Mouse (Mus musculus): Measurements from ENCODE around the gene Atrnl1. TPM values are rescaled to one million over a fixed set of nuclear protein-coding genes. Genes with fewer than 3 reads are reported as not detected.
"Not testable (repeated sequence)": the region's sequence is repeated elsewhere in the genome, so short reads cannot be mapped to it uniquely, and the experiment has no call there.

The Atrnl1 gene
- total RNA-seq, 2 experiments from 2014 or later, result 38.3 to 44.4 TPM

DNA sequence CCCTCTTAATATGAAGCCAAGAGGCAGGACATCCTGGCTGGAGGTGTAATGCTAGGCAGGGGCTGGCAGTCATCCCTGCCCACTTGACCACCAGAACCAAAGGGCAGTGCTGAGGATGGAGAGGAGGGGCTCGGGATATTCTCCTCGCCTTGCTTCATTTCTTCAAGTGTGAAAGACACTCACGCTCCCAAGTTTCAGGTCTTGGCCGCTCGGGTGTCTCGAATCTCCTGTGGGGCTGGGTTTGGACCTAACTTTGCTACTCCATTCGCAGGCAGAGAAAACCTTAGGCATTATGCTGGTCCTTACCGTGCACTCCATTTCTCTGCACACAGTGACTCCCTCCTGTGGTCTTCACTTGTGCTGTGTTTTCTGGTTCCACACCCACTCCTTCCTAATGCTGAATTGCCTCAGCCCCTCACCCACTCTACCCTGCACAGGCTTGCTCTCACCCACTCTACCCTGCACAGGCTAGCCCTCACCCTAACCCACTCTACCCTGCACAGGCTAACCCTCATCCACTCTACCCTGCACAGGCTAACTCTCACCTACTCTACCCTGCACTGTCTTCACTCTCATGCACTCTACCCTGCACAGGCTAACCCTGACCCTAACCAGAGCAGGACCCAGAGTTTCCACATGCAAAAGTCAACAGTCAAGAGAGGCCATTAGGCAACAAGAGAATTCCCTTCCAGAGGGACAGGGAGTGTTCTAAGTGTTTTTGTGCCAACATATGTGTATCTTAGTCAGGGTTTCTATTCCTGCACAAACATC lies 410.9 kb downstream of the Atrnl1 start:
- no peak for DNase-seq (ENCODE audit: low spot score in 2 of 2)

DNA sequence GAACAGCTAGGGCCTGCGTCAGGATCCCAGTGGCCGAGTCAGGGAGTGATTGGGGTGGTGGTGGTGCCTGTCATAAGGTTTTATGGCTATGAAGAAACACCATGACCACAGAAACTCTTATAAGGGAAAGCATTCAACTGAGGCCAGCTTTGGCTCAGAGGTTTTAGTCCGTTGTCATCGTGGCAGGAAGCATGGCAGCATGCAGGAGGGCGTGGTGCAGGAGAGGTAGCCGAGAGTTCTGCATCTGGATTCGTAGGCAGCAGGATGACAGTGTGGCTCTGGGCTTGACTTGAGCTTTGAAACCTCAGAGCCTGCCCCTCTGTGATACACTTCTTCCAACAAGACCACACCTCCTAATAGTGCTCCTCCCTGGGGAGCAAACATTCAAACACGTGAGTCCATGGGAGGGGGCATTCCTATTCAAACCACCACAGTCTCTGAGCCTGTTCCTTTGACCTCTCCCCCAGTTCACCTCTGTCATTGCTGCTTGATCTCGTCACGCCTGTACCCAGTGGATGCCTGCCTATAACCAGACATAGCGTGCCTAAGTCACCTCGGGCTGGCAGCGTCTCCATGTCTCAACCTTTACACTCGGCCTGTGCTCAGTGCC lies 412.5 kb downstream of the Atrnl1 start:
- no peak for DNase-seq (ENCODE audit: low spot score in 2 of 2)

DNA sequence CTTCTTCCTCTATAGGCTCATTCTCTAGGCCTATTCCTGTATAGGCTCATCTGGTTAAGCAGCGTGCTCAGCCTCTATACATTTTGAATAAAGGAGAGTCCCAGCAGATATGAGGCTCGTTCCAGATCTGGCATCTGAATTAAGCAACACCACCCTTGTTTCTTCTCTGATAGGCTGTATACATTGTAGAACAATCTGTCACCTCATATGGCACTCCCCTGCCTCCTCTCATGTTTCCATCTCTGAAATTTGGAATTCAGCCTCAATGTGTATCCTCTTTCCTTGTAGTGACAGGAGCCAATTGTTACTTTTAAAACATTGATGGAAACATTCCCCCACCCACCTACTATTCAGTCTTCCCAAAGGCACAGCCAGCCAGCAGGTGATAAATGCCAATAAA lies 414.2 kb downstream of the Atrnl1 start:
- no peak for DNase-seq (ENCODE audit: low spot score in 2 of 2)

DNA sequence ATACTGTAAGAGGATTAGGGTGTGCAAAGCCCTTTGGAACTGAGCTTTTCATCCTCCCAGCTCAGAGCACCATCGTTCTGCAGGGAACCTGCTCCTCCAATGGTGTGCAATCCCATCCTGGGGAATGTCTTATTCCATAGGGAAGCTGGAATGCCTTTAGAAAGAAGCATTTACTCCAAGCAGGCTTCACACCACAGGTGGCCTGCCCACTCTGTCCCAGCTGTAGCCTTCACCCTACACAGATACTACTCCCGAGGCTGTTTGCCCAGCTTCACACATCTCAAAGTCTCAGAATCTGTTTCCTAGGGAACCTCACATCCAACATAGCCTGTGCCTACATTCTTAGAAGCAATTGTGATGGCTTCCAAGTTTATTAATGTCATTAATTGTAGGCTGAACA lies 418.8 kb downstream of the Atrnl1 start:
- DNase-seq (ENCODE audit: low spot score in 2 of 2), result no peak

DNA sequence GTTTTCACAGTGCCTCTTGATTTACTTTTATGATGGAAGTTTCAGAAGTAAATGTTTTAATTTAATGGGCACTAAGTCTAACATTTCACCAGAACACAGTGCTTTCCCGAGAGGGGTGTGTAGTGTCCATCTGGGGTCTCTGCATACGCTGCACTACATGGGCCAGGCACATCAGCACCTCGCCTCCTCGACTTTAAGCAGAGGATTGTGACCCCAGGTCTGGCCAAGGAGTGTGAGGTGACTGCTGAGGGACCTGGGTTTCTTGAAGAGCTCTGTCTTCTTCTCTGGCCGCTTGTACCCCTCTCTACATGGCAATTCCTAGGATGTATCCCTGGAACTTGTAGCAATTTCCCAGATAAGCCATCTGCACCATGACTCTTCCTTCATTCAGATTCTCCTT lies 422.4 kb downstream of the Atrnl1 start:
- no peak for DNase-seq (ENCODE audit: low spot score in 2 of 2)

DNA sequence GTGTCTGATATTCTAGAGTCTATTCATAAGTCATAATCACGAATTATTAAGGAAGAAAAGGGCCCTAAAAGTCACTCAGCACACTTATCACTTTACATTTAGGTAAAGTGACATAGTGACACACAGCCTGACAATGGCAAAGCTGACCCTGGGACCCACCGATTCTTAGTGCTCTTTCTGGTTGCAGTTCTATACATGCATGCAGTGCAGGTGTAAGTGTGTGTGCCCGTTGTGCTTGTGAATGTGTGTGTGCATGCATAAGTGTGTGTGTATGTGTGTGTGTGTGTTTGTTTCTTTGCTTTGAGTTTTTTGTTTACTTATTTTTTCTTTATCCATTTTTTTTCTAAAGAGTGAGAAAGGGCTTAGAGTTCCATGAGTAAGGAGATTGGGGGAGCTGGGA lies 425.3 kb downstream of the Atrnl1 start:
- DNase-seq (ENCODE audit: low spot score in 2 of 2), result no peak

DNA sequence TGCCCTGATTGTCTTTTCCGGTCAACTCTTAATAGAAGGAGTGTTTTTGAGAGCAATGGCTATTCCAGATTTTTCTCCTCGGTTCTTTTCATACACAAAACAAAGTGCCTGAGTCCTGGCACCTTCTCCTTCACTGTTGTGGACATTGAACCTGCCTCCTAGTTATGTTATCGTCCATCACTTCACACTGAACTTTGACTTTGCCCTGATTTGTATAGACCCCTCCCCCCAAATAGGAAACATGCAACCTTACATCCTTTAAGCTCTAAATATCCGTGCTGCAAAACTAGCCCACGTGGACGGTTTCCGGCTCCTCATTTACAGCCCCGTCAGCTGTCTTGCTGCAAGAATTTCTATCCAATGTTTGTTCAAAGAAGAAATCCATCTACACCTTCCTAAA lies 432.3 kb downstream of the Atrnl1 start:
- DNase-seq (ENCODE audit: low spot score in 2 of 2), result no peak

DNA sequence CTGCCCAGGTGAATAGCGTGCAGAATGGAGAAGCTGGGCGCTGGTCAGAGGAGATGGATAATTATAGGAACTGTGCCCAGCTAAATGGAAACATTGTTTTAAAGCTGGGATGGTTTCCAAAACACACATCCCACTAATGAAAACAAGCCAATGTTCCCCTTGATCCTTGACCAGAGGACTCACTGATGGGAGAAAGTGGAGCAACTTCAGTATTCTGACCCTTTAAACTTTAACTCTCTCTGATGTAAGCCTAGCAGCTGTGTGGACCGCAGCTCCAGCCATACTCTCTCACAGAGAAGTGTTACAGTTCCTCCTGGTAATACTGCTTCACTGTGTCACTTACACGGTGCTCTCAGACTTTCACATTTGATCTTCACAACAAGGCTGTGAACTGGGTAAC lies 432.7 kb downstream of the Atrnl1 start:
- DNase-seq (ENCODE audit: low spot score in 2 of 2), result no peak

DNA sequence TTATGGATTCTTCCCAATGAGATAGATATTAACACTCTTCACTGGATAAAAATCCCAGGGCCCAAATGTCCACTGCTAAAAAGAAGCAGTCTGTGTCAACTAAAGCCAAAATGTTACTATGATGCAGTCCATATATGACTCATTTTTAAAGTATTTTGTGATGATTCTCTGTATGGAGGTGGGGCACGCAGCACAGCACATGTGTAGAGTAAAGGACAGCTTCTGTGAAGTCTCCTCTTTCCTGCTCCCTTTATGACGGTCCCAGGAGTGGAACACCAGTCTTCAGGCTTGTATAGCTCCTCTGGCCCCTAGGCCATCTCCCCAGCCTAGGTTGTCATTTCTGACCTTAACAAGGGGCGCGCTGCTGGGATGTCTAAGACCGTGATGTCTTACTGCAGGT lies 434.0 kb downstream of the Atrnl1 start:
- no peak for DNase-seq (ENCODE audit: low spot score in 2 of 2)

DNA sequence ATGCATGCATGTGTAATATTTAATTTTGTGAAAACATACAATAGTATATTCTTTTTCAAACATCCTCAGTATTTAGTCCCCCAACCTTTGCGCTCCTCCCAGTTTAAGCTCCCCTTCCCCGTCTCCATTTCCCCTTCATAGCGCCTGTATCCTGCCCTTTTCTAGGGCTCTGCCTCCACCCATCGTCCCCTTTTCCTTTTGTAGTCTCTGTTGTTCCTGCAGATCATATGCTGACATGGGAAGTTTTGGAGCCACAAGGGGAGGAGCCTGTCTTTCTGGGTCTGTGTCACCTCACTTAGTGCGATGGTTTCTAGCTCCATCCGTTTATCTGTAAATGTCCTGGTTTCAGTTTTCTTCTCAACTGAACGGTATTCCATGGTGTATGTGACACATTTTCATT lies 435.8 kb downstream of the Atrnl1 start:
- DNase-seq (ENCODE audit: low spot score in 2 of 2), result no peak

DNA sequence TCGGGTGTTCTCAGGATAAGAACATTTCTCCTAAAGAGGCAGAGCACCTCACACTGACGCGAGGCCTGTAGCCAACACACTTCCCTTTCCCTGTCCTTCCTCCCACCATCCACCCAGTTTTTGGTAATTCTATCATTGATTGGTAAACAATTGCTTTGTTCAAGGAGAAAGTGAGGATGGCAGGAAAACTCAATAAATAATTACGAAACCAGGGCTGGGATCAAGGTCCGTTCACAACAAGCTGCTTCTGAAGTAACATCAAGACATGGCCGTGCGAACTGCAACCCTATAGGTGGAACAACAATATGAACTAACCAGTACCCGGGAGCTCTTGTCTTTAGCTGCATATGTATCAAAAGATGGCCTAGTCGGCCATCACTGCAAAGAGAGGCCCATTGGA lies 439.6 kb downstream of the Atrnl1 start:
- not testable (repeated sequence) for DNase-seq (ENCODE audit: low spot score in 2 of 2)

DNA sequence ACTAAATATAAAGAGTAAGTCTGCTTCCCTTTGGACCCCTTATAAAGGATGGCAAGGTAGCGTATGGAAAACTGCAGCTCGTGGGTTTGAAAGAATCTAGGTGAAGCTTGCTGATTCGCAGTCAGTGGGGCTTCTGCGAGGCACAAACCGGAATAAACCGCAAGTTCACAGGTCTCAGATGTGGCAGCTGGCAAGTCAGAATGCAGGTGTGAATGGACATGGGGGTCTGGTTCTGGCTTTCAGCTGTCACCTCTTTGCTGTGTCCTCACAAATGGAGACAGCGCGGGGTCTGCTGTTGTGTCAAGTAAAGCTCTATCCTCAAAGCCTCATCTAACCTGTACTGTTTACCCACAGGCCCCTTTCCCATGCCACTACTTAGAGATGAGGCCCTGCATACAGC lies 440.2 kb downstream of the Atrnl1 start:
- DNase-seq (ENCODE audit: low spot score in 2 of 2), result no peak

DNA sequence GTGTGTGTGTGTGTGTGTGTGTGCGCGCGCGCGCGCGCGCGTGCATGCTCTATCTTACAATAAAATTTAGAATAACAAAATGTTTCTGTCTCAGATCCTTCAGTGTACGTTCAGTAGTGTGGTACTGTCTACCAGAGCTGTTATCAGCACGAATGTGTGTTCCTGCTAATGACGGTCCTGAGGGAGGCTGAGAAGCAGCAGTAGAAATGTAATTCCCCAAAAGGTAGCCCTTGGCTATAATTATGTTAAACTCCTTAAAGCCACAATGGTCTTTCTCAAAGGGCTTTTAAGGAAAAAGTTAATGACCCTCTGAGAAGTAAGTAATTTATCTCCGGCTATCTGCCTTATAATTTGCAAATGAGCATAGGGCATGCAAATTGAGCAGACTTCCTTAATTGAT lies 441.1 kb downstream of the Atrnl1 start:
- DNase-seq (ENCODE audit: low spot score in 2 of 2), result no peak

DNA sequence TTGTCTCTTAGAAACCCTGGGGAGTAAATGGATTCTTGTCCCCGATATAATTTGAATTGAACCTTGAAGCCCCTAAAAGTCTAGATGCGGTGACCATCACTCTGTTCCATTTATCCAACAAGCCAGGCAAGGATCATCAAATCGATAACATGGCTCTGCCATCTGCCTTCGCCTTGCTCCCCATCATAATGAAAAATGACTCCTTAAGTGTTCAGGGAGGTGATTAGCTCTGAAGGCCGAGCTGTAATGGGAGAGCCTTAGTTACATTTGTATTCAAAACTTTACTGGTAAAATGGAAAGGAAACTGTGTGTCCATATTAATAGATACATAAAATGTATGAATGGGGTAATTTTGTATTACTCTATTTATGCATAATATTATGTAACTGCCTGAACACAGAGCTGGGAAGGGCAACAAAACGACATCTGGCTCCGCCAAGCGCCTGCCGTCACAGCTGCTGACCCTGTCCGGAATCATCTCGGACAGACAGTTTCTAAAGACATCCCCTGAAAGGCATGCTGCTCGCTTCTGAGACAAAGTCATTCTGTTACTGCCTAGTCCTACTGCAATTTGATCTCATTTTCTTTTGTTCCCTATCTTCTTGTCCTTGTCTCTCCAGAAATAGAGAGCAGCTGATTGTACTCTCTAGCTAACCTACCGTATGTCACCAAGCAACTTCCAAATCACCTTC lies 441.8 kb downstream of the Atrnl1 start:
- DNase-seq (ENCODE audit: low spot score in 2 of 2), result no peak

DNA sequence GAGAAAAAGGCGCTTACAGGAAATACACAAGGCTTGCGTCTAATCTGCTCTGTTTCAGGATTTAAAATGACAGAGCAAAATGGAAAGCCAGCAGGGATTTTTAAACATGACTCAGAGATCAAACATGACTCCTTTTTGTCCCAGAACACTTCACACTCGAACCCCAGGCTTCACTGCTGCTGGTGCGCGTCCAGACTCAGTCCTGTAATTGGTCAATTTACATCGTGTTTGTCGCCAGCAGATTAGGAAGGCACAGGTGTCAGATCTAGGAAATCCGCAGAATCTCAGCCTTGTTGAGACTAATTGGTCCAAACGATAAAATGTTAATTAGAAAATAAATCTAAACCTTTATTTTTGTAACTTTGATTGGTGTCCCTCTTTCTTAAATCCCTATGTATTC lies 448.9 kb downstream of the Atrnl1 start:
- DNase-seq (ENCODE audit: low spot score in 2 of 2), result no peak

DNA sequence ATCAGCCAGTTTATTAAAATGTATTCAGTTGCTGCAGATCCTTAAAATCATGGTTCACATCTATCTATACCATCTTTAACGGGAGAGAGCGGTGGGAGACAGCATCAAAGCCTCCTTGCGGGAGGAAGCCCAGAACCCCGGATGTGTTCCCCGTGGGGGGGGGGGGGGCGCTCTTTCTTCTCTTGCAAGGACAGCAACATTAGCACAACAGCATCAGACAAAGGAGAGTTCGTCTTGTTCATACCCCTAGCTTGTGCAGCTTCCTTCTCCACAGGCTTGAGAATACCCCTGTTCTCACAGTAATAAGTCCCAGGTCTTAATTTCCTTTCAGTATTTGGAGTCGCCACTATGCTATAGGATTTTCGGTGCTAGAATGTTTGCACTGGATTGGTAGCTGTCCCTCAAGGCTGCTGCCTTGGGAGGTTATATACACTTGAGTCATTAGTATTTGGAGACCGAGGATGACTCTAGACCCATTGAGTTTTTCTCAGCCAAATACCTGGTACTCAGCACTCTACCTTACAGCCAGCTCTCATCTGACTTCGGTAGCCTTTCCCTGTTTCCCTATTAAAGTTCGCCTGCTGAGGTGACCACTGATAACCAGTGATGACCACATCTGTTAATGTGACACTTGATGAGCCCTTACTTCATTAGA lies 449.5 kb downstream of the Atrnl1 start:
- no peak for DNase-seq (ENCODE audit: low spot score in 2 of 2)

DNA sequence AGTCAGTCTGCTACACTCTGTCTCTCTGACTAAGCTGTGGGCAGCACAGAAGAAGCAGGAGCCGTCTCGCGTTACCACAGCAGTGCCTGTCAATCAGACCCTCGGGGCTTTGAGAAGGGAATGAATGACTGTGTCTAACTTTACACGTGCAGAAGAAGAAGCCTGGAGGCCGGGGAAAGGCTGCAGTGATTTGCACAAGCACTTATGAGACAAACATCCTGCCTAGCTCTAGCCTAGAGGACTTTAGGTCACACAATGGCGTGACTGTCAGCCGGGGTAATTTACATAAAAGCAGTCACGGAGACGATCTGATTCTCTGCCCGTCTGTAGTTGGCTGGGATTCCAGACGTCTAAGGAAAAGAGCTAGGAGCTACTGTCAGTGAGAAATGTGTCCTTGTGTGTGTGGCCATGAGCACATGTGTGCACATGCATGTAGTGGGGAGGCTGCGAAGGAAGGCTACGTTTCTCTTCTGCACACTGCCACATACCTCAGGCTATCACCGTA lies 450.1 kb downstream of the Atrnl1 start:
- no peak for DNase-seq (ENCODE audit: low spot score in 2 of 2)

DNA sequence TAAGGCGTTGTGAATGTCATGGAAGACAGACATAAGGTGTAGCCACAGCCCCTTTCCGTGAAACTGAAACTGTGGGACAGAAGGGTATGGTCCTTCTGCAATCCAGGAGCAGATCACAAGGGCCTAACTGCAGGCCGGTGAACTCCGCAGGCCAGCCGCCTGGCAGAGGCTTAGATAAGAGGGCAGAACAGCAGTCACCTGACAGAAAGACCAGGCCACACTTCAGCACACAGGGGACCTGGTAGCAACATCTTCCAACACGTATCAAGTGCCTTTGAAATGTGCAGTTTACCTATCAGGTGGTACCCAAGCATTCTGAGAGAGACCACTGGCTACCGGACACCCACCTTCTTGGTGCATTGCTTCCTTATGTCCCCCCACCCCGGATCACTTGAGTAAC lies 451.1 kb downstream of the Atrnl1 start:
- DNase-seq (ENCODE audit: low spot score in 2 of 2), result no peak

DNA sequence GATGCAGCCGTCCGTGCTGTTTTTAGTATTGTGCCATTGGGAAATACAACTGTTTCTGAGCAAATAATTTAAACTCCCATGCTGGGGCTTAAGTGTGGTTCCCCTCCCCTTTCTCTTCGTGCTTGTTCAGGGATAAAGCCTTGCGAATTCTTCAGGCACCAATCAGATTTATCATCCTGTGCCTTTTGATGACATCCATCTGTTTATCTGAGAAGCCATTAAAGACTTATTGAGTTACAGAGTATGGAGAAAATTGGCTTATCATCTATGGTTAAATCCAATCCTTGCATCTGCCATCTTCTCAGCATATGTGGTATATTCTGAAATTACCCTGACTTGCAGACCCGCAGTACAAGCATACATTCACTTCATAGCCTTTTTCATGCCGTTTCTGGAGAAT lies 452.7 kb downstream of the Atrnl1 start:
- DNase-seq (ENCODE audit: low spot score in 2 of 2), result no peak

DNA sequence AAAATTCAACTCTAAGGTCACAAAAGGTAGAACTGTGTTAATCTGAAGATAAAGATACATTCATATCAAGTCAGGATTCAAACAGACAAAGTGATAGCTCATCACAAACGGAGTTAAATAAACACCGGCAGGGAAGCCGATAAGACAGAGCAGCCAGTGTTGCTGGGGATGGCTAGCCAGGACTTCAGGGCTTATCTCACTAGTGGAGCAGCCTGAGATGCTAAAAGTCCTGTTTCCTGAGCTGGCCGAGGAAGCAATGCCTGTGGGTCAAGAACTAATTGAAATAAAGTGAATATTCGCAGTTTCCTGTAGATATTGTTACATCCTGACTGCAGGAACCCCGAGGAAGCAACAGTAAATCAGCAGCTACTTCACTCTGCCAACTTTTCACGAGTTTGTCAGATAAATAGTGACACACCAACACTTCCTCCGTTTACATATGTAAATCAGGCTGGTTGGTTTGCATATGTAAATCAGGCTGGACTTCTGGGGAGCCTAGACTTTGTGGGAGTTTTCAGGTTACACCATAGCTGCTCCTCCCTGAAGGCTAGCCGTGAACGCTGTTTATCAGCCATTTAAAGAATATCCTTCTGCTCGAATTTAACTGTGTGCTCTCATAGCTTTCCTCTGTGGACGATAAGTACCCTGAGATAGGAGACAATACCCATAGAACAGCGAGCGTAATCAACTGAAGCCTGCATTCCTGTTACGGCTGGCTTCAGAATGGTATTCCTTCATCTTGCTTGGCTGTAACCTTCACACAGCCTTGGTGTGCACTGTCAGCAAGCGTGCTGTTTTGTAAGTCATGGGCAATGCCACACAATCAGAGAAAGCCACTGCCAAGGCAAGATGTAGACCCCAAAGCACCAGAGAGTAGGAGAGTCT lies 453.5 kb downstream of the Atrnl1 start:
- DNase-seq (ENCODE audit: low spot score in 2 of 2), result no peak

DNA sequence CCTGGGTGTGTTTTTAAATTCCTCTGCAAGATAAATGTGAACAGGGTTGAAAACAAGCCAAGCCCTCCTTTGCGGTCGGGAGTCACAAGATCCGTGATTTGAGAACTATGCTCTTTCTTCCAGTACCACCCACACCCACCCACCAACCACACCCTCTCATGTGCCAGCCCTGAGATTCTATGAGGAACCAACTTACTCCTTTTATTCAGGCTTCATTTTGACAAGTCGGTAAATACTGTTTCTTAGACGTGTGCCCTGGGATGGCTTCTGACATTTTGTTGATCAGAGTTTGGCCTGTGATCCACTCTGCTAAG lies 454.1 kb downstream of the Atrnl1 start:
- DNase-seq (ENCODE audit: low spot score in 2 of 2), result no peak
